Mouse (Mus musculus): ENCODE results near the gene Usb1.

DNA sequence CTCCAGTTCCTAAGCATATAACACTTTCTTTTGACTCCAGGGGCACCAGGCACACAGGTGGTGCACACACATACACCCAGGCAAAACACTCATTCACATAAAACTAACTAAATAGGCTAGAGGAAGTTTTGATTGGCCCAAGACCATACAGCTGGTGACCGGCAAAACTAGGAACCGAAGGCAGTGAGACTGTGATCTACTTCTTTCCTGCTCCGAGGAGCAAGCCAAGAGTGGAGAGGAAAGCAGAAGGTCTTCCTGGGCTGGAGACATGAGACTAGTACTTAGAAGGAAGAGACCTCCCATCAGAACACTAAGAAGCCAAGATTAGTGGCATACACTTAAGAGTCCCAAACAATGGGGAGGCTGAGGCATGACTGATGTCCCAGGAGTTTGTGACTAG lies 8.9 kb upstream of the Usb1 start:
- TF ChIP-seq CTCF (IDR thresholded peaks at IDR 0.05; ENCODE audit: borderline replicate concordance, insufficient read depth, low read length) (no peak), POLR2A (IDR thresholded peaks at IDR 0.05; ENCODE audit: low read depth, low read length) (no peak)

Data from embryonic fibroblast, embryonic 13.5 days (primary cell).